Mouse (Mus musculus) forebrain, embryonic 16.5 days (tissue): ENCODE data around the gene Ptpre. TPM values are rescaled to one million over a fixed set of nuclear protein-coding genes. Genes with fewer than 3 reads are reported as not detected.

ENCODE experiments used
- ATAC-seq: fragments of 200-750 bp; cut with Nextera tagmentation; 2 replicates; pipeline ENCODE4 v1.8.0; 2017; ENCODE audit warnings: mild to moderate bottlenecking, moderate library complexity
- H3K27ac ChIP-seq: fragments of 300-500 bp; sonication (generic); 2 replicates; pipeline ENCODE4 v1.5.1; 2014; ENCODE audit warnings: low read length, control low read depth
- H3K27me3 ChIP-seq: fragments of 300-500 bp; sonication (generic); replicated peaks from 2 replicates; pipeline ENCODE4 v1.6.1; 2014; ENCODE audit warnings: low read length; ENCODE audit not compliant: control insufficient read depth, insufficient read depth
- H3K36me3 ChIP-seq: fragments of 300-500 bp; sonication (generic); 2 replicates; pipeline ENCODE4 v1.6.1; 2014; ENCODE audit not compliant: control insufficient read depth, insufficient read depth
- H3K4me1 ChIP-seq: fragments of 300-500 bp; sonication (generic); replicated peaks from 2 replicates; pipeline ENCODE4 v1.6.1; 2014; ENCODE audit warnings: low read length; ENCODE audit not compliant: control insufficient read depth, insufficient read depth
- H3K4me2 ChIP-seq: fragments of 300-500 bp; sonication (generic); 2 replicates; pipeline ENCODE4 v1.6.1; 2014; ENCODE audit warnings: mild to moderate bottlenecking, low read length, control low read depth
- H3K4me3 ChIP-seq: fragments of 300-500 bp; sonication (generic); replicated peaks from 2 replicates; pipeline ENCODE4 v1.5.1; 2014; ENCODE audit warnings: mild to moderate bottlenecking, low read length, control low read depth
- H3K9ac ChIP-seq: fragments of 300-500 bp; sonication (generic); replicated peaks from 2 replicates; pipeline ENCODE4 v1.6.1; 2014; ENCODE audit warnings: low read depth, low read length, control low read depth
- H3K9me3 ChIP-seq: fragments of 300-500 bp; sonication (generic); 2 replicates; pipeline ENCODE4 v1.6.1; 2016; ENCODE audit warnings: low read length; ENCODE audit not compliant: control insufficient read depth
- WGBS: fragments of 180-500 bp; shearing (Covaris S2); extraction: QIAGEN DNeasy Blood & Tissue Kit; methylation state at CpG from one replicate; pipeline ENCODE4 v1.1.7; 2014; 5-methylcytosine and 5-hydroxymethylcytosine counted together
- polyA plus RNA-seq: library from polyadenylated mRNA; unstranded; fragments of >200 nt; fragmentation: Nextera tagmentation; extraction: Ambion mirVana; gene quantifications from 2 replicates; pipeline ENCODE4 v1.2.1, GENCODE M21; 2015

Ptpre gene
- polyA plus RNA-seq, 1 experiment from 2014 or later, result 4.5 TPM

GRCm38 (mm10) chr7:135653601-135654000 is 116.3 kb downstream of the Ptpre start:
- H3K4me3 ChIP-seq, result no peak overlapping the region
- no peak overlapping the region for H3K27ac ChIP-seq
- H3K27me3 ChIP-seq, result no peaks in the 10 kb centered on the region
- H3K36me3 ChIP-seq, result no peaks in the 10 kb centered on the region
- 93% methylated on average over 7 of the region's 7 CpGs for WGBS
- H3K4me1 ChIP-seq, result no peaks in the 10 kb centered on the region
- ATAC-seq, result no peak
- H3K9ac ChIP-seq, result no peak overlapping the region
- H3K4me2 ChIP-seq, result no peak overlapping the region
- H3K9me3 ChIP-seq, result no peaks in the 10 kb centered on the region

GRCm38 (mm10) chr7:135654288-135654687 is 117.0 kb downstream of the Ptpre start:
- 92% methylated on average over 6 of the region's 6 CpGs for WGBS
- no peak for ATAC-seq
- H3K9ac ChIP-seq, result no peak overlapping the region
- no peaks in the 10 kb centered on the region for H3K36me3 ChIP-seq
- no peak overlapping the region for H3K4me2 ChIP-seq
- no peaks in the 10 kb centered on the region for H3K4me1 ChIP-seq
- H3K27me3 ChIP-seq, result no peaks in the 10 kb centered on the region
- H3K4me3 ChIP-seq, result no peak overlapping the region
- no peak overlapping the region for H3K27ac ChIP-seq
- no peaks in the 10 kb centered on the region for H3K9me3 ChIP-seq

GRCm38 (mm10) chr7:135655113-135655512 is 117.8 kb downstream of the Ptpre start:
- no peaks in the 10 kb centered on the region for H3K27me3 ChIP-seq

GRCm38 (mm10) chr7:135658150-135658549 is 120.9 kb downstream of the Ptpre start:
- Histone ChIP-seq H3K4me2 (no peak overlapping the region), H3K4me1 (no peaks in the 10 kb centered on the region), H3K27me3 (no peaks in the 10 kb centered on the region), H3K36me3 (no peaks in the 10 kb centered on the region), H3K9ac (no peak overlapping the region), H3K4me3 (no peak overlapping the region), H3K27ac (no peak overlapping the region), H3K9me3 (no peaks in the 10 kb centered on the region)
- no peak for ATAC-seq
- WGBS, result 92% methylated on average over 7 of the region's 7 CpGs

More at GRCm38 (mm10) chr7:135655113-135655512, 117.8 kb downstream of the Ptpre start:
- Histone ChIP-seq H3K4me3 (no peak overlapping the region), H3K4me2 (no peak overlapping the region), H3K4me1 (no peaks in the 10 kb centered on the region), H3K36me3 (no peaks in the 10 kb centered on the region), H3K9ac (no peak overlapping the region), H3K9me3 (no peaks in the 10 kb centered on the region), H3K27ac (no peak overlapping the region)
- ATAC-seq, result no peak
- WGBS, result 86% methylated on average over 4 of the region's 4 CpGs

GRCm38 (mm10) chr7:135659314-135659935 is 122.1 kb downstream of the Ptpre start:
- Histone ChIP-seq H3K36me3 (no peaks in the 10 kb centered on the region), H3K4me2 (no peak overlapping the region), H3K4me1 (no peaks in the 10 kb centered on the region), H3K9ac (no peak overlapping the region), H3K27me3 (no peaks in the 10 kb centered on the region), H3K9me3 (no peaks in the 10 kb centered on the region), H3K4me3 (no peak overlapping the region), H3K27ac (no peak overlapping the region)
- WGBS, result 93% methylated on average over 5 of the region's 5 CpGs
- ATAC-seq, result no peak

GRCm38 (mm10) chr7:135660314-135660713 is 123.0 kb downstream of the Ptpre start:
- Histone ChIP-seq H3K27ac (no peak overlapping the region), H3K9ac (no peak overlapping the region), H3K4me2 (no peak overlapping the region), H3K4me3 (no peak overlapping the region), H3K27me3 (no peaks in the 10 kb centered on the region), H3K4me1 (no peaks in the 10 kb centered on the region), H3K36me3 (no peaks in the 10 kb centered on the region), H3K9me3 (no peaks in the 10 kb centered on the region)
- no peak for ATAC-seq

GRCm38 (mm10) chr7:135664211-135664610 is 126.9 kb downstream of the Ptpre start:
- no peak for ATAC-seq
- no peaks in the 10 kb centered on the region for H3K9me3 ChIP-seq
- H3K36me3 ChIP-seq, result no peaks in the 10 kb centered on the region
- H3K4me3 ChIP-seq, result no peak overlapping the region
- no peaks in the 10 kb centered on the region for H3K4me1 ChIP-seq
- H3K9ac ChIP-seq, result no peak overlapping the region
- 82% methylated on average over 7 of the region's 7 CpGs for WGBS
- H3K27me3 ChIP-seq, result no peaks in the 10 kb centered on the region
- no peak overlapping the region for H3K27ac ChIP-seq
- H3K4me2 ChIP-seq, result no peak overlapping the region

GRCm38 (mm10) chr7:135666314-135666713 is 129.0 kb downstream of the Ptpre start:
- no peaks in the 10 kb centered on the region for H3K36me3 ChIP-seq
- no peak overlapping the region for H3K4me3 ChIP-seq
- H3K9me3 ChIP-seq, result no peaks in the 10 kb centered on the region
- no peak overlapping the region for H3K27ac ChIP-seq
- H3K4me2 ChIP-seq, result no peak overlapping the region
- H3K27me3 ChIP-seq, result no peaks in the 10 kb centered on the region
- 90% methylated on average over 2 of the region's 2 CpGs for WGBS
- no peak for ATAC-seq
- no peak overlapping the region for H3K9ac ChIP-seq
- no peaks in the 10 kb centered on the region for H3K4me1 ChIP-seq

GRCm38 (mm10) chr7:135668852-135669739 is 131.8 kb downstream of the Ptpre start:
- no peak overlapping the region for H3K27ac ChIP-seq
- H3K27me3 ChIP-seq, result no peaks in the 10 kb centered on the region
- no peak overlapping the region for H3K9ac ChIP-seq
- peak; percentile 15; the same call in 1 of the 2 replicates for ATAC-seq
- H3K9me3 ChIP-seq, result no peaks in the 10 kb centered on the region
- WGBS, result 37% methylated on average over 16 of the region's 16 CpGs
- H3K36me3 ChIP-seq, result no peaks in the 10 kb centered on the region
- no peak overlapping the region for H3K4me3 ChIP-seq
- H3K4me1 ChIP-seq, result no peaks in the 10 kb centered on the region
- no peak overlapping the region for H3K4me2 ChIP-seq
